Mouse (Mus musculus): ENCODE results near the gene Nr2f2.

GRCm38 (mm10) chr7:70358020-70358847, 8.3 kb downstream of the Nr2f2 start:
- TF ChIP-seq CTCF (IDR thresholded peaks at IDR 0.05; ENCODE audit: insufficient read depth, low read length) (no peak), POLR2A (IDR thresholded peaks at IDR 0.05; ENCODE audit: borderline replicate concordance, extremely low read depth, low read depth, low read length) (no peak; the same call in 1 of the 2 replicates)

Data from lung, adult 2 months (tissue).